Mouse (Mus musculus) limb, embryonic 11.5 days (tissue): ENCODE results near the gene Astn2. TPM values are rescaled to one million over a fixed set of nuclear protein-coding genes. Genes with fewer than 3 reads are reported as not detected.

Experiments used
- ATAC-seq: fragments of 200-750 bp; cut with Nextera tagmentation; 2 replicates; pipeline ENCODE4 v1.8.0; 2017; ENCODE audit warnings: low read depth; ENCODE audit not compliant: insufficient number of reproducible peaks, low FRiP score, low TSS enrichment
- DNase-seq: peaks from one replicate; pipeline ENCODE4 v3.0.0-alpha.2; 2015; ENCODE audit warnings: low spot score
- H3K27ac ChIP-seq: fragments of 300-500 bp; sonication (generic); replicated peaks from 2 replicates; pipeline ENCODE4 v1.5.1; 2014; ENCODE audit warnings: low read depth, mild to moderate bottlenecking, low read length
- H3K27me3 ChIP-seq: fragments of 300-500 bp; sonication (generic); 2 replicates; pipeline ENCODE4 v1.6.1; 2014; ENCODE audit warnings: mild to moderate bottlenecking, low read length, mixed read lengths; ENCODE audit not compliant: control insufficient read depth, insufficient read depth
- H3K36me3 ChIP-seq: fragments of 300-500 bp; sonication (generic); 2 replicates; pipeline ENCODE4 v1.6.1; 2014; ENCODE audit warnings: mild to moderate bottlenecking, low read length, moderate library complexity, mixed read lengths; ENCODE audit not compliant: control insufficient read depth, insufficient read depth
- H3K4me1 ChIP-seq: fragments of 300-500 bp; sonication (generic); 2 replicates; pipeline ENCODE4 v1.6.1; 2014; ENCODE audit warnings: low read length, mixed read lengths; ENCODE audit not compliant: control insufficient read depth, insufficient read depth
- H3K4me2 ChIP-seq: fragments of 300-500 bp; sonication (generic); 2 replicates; pipeline ENCODE4 v1.6.1; 2014; ENCODE audit warnings: low read depth, mild to moderate bottlenecking, moderate library complexity; ENCODE audit not compliant: severe bottlenecking
- H3K4me3 ChIP-seq: fragments of 300-500 bp; sonication (generic); 2 replicates; pipeline ENCODE4 v1.5.1; 2014; ENCODE audit warnings: low read depth, low read length
- H3K9ac ChIP-seq: fragments of 300-500 bp; sonication (generic); 2 replicates; pipeline ENCODE4 v1.6.1; 2014; ENCODE audit warnings: mild to moderate bottlenecking, low read length
- H3K9me3 ChIP-seq: fragments of 300-500 bp; sonication (generic); 2 replicates; pipeline ENCODE4 v1.6.1; 2016; ENCODE audit warnings: low read length; ENCODE audit not compliant: control insufficient read depth
- WGBS: fragments of 180-500 bp; shearing (Covaris S2); extraction: QIAGEN DNeasy Blood & Tissue Kit; methylation state at CpG from one replicate; pipeline ENCODE4 v1.1.7; 2014; 5-methylcytosine and 5-hydroxymethylcytosine counted together
- polyA plus RNA-seq: library from polyadenylated mRNA; unstranded; fragments of >200 nt; fragmentation: Nextera tagmentation; extraction: Ambion mirVana; gene quantifications from 2 replicates; pipeline ENCODE4 v1.2.1, GENCODE M21; 2014

Gene Astn2
- polyA plus RNA-seq, 1 experiment from 2014 or later: 0.47 TPM

DNA sequence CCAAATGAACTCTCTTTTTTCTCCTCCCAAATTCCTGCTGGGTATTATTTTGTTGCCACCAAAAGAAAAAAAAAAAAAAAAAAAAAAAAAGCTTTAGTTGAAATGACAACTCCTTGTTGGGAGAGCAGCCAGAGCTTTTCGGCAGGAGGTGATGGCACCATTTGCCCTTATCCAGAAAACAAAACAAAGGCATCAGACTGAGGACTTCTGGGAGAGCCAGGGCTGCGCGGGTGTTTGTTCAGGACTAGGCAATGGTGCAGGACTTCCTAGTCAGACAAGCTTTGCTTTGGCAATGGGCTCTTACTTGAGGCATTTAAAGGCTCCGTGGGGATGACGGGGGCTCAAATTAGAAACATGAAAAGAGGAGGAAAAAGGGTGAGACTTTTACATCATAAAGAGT, 817.5 kb downstream of the Astn2 start:
- H3K27me3 ChIP-seq: no peaks in the 10 kb centered on the region
- H3K9me3 ChIP-seq: no peaks in the 10 kb centered on the region
- no peak overlapping the region for H3K4me2 ChIP-seq
- H3K4me3 ChIP-seq: no peak overlapping the region
- no peak overlapping the region for H3K9ac ChIP-seq
- H3K27ac ChIP-seq: no peak overlapping the region
- peaks cover 4% of the 10 kb centered on the region; the same call in 1 of the 2 replicates for H3K4me1 ChIP-seq
- no peak for DNase-seq
- WGBS: 53% methylated on average over 5 of the region's 5 CpGs
- ATAC-seq: no peak
- H3K36me3 ChIP-seq: no peaks in the 10 kb centered on the region

DNA sequence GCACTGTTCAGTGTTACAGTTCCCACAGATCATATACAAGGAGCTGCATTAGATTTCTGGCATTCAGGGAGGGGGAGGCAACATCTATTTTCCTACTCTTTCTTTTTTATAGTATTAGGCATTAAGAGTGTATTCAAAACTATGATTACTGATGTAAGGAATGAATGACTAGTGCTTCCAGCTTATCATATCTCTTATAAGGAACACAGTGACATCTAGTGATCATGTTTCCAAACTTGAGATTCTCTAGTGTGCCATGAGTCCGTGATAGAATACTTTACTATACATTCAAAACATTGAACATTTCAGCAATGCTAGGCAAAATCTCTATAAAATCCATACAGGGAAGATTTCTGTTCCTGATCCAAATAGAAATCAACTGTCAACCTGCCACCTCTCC, 824.2 kb downstream of the Astn2 start:
- Histone ChIP-seq H3K4me3 (no peak overlapping the region), H3K27me3 (no peaks in the 10 kb centered on the region), H3K36me3 (no peaks in the 10 kb centered on the region), H3K9me3 (no peaks in the 10 kb centered on the region), H3K9ac (no peak overlapping the region), H3K27ac (no peak overlapping the region), H3K4me1 (no peaks in the 10 kb centered on the region), H3K4me2 (no peak overlapping the region)
- WGBS: 65% methylated on average over 1 of the region's 1 CpGs
- ATAC-seq (no peak), DNase-seq (no peak)

DNA sequence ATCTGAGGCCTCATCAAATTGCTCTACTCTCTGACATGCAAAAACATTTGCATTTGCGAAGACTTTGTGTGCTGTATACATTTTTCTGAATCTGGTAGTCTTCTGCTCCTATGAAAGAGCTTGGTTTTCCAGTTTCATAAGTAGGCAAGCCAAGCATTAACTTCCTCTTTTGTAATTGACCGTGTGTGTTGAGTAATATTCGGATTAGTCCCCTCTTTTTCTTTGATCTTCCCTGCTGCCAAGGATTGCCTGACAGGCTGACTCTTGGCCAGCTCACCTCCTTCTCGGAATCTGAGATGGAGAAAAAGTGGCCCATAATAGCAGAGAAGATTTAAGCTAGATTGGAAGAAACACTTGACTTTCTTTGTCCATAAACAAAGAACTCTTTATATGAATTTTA, 838.9 kb downstream of the Astn2 start:
- ATAC-seq (no peak), DNase-seq (no peak)
- H3K27ac ChIP-seq: no peak overlapping the region
- no peaks in the 10 kb centered on the region for H3K36me3 ChIP-seq
- H3K27me3 ChIP-seq: no peaks in the 10 kb centered on the region
- H3K4me3 ChIP-seq: no peak overlapping the region
- H3K9me3 ChIP-seq: no peaks in the 10 kb centered on the region
- no peaks in the 10 kb centered on the region for H3K4me1 ChIP-seq
- H3K4me2 ChIP-seq: no peak overlapping the region
- WGBS: 74% methylated on average over 4 of the region's 4 CpGs
- no peak overlapping the region for H3K9ac ChIP-seq

DNA sequence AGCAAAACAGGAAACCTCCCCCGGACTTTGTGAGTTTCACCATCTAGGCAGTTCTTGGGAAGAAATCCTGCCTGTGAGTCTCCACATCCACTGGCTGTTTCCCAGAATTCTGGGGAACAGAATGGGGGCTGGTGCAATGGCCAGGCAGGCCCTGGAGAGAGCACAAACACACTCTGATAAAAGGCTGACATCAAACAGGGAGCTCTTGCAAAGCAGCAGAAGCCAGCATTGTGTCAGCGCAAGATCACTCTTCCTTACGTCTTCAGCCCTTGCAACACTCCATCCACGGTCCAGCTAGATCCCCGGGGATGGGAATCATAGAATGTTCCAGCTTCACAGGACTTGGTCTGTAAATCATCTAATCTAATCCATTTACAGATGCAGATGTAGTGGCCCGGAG, 855.9 kb downstream of the Astn2 start:
- ATAC-seq: no peak
- no peaks in the 10 kb centered on the region for H3K27me3 ChIP-seq
- 75% methylated on average over 6 of the region's 6 CpGs for WGBS

DNA sequence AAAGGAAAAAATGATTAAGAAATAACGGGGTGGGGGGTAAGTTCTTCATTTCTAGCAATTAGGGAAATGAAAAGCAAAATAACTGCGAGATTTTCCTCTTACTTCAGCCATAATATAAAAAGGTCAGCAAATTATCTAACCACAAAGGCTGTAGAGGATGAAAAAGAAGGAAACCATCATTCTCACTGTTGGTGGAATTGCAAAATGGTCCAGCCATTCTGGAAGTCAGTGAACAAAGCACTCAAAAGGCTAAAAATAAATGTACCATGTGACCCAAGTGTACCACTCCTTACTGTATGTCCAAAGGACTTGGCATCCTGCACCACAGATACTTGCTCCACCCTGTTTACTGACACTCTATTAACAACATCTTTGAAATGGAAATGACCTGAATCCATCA, 858.8 kb downstream of the Astn2 start:
- Histone ChIP-seq H3K27me3 (no peaks in the 10 kb centered on the region), H3K27ac (no peak overlapping the region), H3K9ac (no peak overlapping the region), H3K9me3 (no peaks in the 10 kb centered on the region), H3K4me3 (no peak overlapping the region), H3K36me3 (no peaks in the 10 kb centered on the region), H3K4me2 (no peak overlapping the region), H3K4me1 (no peaks in the 10 kb centered on the region)
- ATAC-seq: no peak
- WGBS: 80% methylated on average over 2 of the region's 2 CpGs
- no peak for DNase-seq

More for the DNA sequence above, 855.9 kb downstream of the Astn2 start:
- Histone ChIP-seq H3K27ac (no peak overlapping the region), H3K9me3 (no peaks in the 10 kb centered on the region), H3K4me3 (no peak overlapping the region), H3K4me2 (no peak overlapping the region), H3K9ac (no peak overlapping the region), H3K36me3 (no peaks in the 10 kb centered on the region), H3K4me1 (no peaks in the 10 kb centered on the region)
- no peak for DNase-seq

DNA sequence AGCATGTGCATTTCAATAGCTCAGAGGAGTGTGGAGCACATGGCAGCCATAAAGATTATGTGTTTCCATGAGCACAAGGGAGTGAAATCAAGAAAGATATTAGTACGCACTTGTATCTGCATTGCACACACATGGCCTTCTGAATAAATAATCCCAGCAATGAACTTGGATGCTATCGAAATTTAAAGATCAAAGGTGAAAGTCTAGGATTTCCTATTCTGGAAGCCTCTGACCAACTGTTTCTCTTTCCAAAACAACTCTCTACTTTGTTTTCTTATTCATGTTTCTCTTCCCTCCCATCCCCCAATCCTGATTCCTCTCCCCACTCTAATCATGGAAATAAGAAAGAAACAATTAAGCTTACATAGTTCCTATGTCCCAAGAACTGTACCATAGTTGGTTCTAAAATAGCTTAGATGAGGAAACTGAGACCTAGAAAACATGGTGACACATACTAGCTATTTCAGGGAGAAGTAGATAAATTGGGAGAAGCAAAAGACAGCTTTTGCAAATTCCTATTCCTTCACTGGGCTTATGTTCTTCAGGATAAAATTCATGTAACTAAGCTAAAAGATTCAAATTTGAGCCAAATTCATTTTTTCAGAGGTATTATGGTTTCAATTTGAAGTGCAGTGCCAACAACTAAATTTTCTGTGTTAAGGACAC, 872.2 kb downstream of the Astn2 start:
- Histone ChIP-seq H3K9me3 (no peaks in the 10 kb centered on the region), H3K4me2 (no peak overlapping the region), H3K36me3 (no peaks in the 10 kb centered on the region), H3K27ac (no peak overlapping the region), H3K4me3 (no peak overlapping the region), H3K4me1 (0 out of 2 replicates have a peak, but pooled peaks cover 2% of the 10 kb centered on the region), H3K27me3 (no peaks in the 10 kb centered on the region), H3K9ac (no peak overlapping the region)
- ATAC-seq: no peak
- no peak for DNase-seq
- 86% methylated on average over 2 of the region's 2 CpGs for WGBS

DNA sequence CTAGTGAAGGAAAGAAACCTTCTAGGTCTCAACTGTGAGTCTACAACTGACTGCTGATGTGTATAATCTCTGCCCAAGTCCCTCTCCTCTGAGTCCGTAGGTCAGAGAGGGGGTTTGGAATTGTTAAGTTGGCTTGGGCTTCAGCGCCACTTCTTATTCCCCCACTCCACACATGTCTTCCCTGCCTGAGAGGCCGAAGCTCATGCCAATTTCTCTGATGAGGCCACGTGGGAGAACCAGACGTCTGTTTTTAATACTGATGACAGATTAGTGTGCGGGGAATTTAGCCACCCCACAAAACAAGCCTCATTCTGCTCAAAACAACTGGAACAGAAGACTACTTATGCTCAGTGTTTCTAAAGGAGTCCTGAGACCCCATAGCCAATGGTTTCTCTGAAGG, 872.8 kb downstream of the Astn2 start:
- Histone ChIP-seq H3K27ac (no peak overlapping the region), H3K4me1 (0 out of 2 replicates have a peak, but pooled peaks cover 2% of the 10 kb centered on the region), H3K9me3 (no peaks in the 10 kb centered on the region), H3K4me2 (no peak overlapping the region), H3K9ac (no peak overlapping the region), H3K4me3 (no peak overlapping the region), H3K36me3 (no peaks in the 10 kb centered on the region), H3K27me3 (no peaks in the 10 kb centered on the region)
- 36% methylated on average over 6 of the region's 6 CpGs for WGBS
- ATAC-seq: no peak
- DNase-seq: peak; percentile 28

DNA sequence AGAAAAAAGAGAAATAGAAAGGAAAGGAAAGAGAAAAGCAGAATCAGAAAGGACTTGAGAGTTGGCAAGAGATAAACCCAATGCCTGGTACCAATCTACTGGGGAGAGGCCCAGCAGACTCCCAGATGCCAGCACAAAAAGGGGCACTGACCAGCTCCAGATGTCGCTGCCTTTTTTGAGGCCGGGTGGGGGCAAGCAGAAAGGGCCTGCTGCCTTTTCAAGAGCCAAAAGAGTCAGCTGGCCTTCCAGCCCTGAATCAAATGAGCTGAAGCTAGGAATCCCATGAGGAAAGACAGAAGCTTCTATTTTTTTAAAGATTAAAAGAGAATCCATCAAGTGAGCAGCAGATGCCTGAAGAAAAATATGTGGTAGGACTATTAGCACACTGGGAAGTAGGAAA, 873.5 kb downstream of the Astn2 start:
- Histone ChIP-seq H3K9me3 (no peaks in the 10 kb centered on the region), H3K4me2 (no peak overlapping the region), H3K4me1 (0 out of 2 replicates have a peak, but pooled peaks cover 2% of the 10 kb centered on the region), H3K27me3 (no peaks in the 10 kb centered on the region), H3K9ac (no peak overlapping the region), H3K36me3 (no peaks in the 10 kb centered on the region), H3K27ac (no peak overlapping the region), H3K4me3 (no peak overlapping the region)
- no peak for DNase-seq
- WGBS: 53% methylated on average over 2 of the region's 2 CpGs
- ATAC-seq: no peak

DNA sequence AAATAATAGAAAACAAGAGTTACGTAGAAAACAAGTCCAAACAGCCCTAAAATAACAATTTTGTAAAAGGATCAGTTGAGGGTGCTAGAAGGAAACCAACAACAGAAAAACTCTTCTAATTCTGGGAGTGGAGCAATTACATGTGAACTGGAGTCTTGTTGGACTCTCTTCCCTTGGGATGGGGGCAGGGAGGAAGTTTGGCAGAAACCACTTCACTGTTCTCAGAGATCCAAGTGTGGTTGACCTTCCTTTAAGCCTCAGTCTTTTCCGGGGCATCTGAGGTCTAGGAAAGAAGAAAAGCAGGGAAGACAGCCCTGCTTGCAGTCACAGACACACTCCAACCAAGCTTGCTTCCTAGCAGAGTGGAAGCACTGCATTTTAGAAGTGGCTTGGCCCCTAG, 896.3 kb downstream of the Astn2 start:
- Histone ChIP-seq H3K27ac (no peak overlapping the region; the same call in 1 of the 2 replicates), H3K4me3 (no peak overlapping the region), H3K4me2 (no peak overlapping the region), H3K36me3 (no peaks in the 10 kb centered on the region), H3K9me3 (no peaks in the 10 kb centered on the region), H3K9ac (no peak overlapping the region), H3K27me3 (no peaks in the 10 kb centered on the region), H3K4me1 (peaks cover 2% of the 10 kb centered on the region; the same call in 1 of the 2 replicates)
- no peak for DNase-seq
- 19% methylated on average over 2 of the region's 2 CpGs for whole genome bisulfite sequencing
- no peak for ATAC-seq
